Mouse (Mus musculus): Measurements from ENCODE around the gene Sh3bp5. TPM values are rescaled to one million over a fixed set of nuclear protein-coding genes. Genes with fewer than 3 reads are reported as not detected.

Gene Sh3bp5
- polyA plus RNA-seq, 1 experiment from 2014 or later, result 29.7 TPM

- peaks cover 23% of the 10 kb centered on the region for H3K36me3 ChIP-seq (replicated peaks; ENCODE audit: insufficient read depth, low read length)
- H3K4me1 ChIP-seq (ENCODE audit: insufficient read depth), result peaks cover 68% of the 10 kb centered on the region
- WGBS (ENCODE audit: insufficient replicate concordance), result 33% methylated on average over 8 of the region's 8 CpGs
- DNase-seq (peak; percentile 50), ATAC-seq (peak; percentile 60)
- H3K4me3 ChIP-seq (ENCODE audit: low read depth, low read length), result no peak overlapping the region
- no peak for TF ChIP-seq CTCF (IDR thresholded peaks at IDR 0.05; ENCODE audit: low read depth)
- TF ChIP-seq EP300 (IDR thresholded peaks at IDR 0.05; ENCODE audit: low read depth), result peak; percentile 77
- peak overlapping the region; percentile 57 for H3K27ac ChIP-seq (ENCODE audit: low read depth)
- H3K27me3 ChIP-seq (ENCODE audit: insufficient read depth, low read length), result no peaks in the 10 kb centered on the region
- no peak overlapping the region for H3K9ac ChIP-seq (replicated peaks)
- no peaks in the 10 kb centered on the region for H3K9me3 ChIP-seq (ENCODE audit: low read length)
- H3K4me2 ChIP-seq (ENCODE audit: low read depth, low read length), result peak overlapping the region; percentile 40
Observed at GRCm38 (mm10) chr14:31403995-31404394, 31.9 kb downstream of the Sh3bp5 start.

- Histone ChIP-seq H3K27ac (ENCODE audit: low read depth) (peak overlapping the region; percentile 57), H3K9ac (replicated peaks) (no peak overlapping the region), H3K36me3 (replicated peaks; ENCODE audit: insufficient read depth, low read length) (peaks cover 24% of the 10 kb centered on the region), H3K9me3 (ENCODE audit: low read length) (no peaks in the 10 kb centered on the region), H3K4me1 (ENCODE audit: insufficient read depth) (peaks cover 64% of the 10 kb centered on the region), H3K4me3 (ENCODE audit: low read depth, low read length) (no peak overlapping the region), H3K4me2 (ENCODE audit: low read depth, low read length) (peak overlapping the region; percentile 40), H3K27me3 (ENCODE audit: insufficient read depth, low read length) (no peaks in the 10 kb centered on the region)
- DNase-seq (no peak), ATAC-seq (no peak)
- WGBS (ENCODE audit: insufficient replicate concordance), result 67% methylated on average over 9 of the region's 9 CpGs
- TF ChIP-seq EP300 (IDR thresholded peaks at IDR 0.05; ENCODE audit: low read depth) (no peak), CTCF (IDR thresholded peaks at IDR 0.05; ENCODE audit: low read depth) (no peak)
Observed at GRCm38 (mm10) chr14:31403556-31403955, 32.3 kb downstream of the Sh3bp5 start.

- Histone ChIP-seq H3K27me3 (ENCODE audit: insufficient read depth, low read length) (no peaks in the 10 kb centered on the region), H3K27ac (ENCODE audit: low read depth) (peak overlapping the region; percentile 46), H3K4me2 (ENCODE audit: low read depth, low read length) (no peak overlapping the region), H3K4me3 (ENCODE audit: low read depth, low read length) (no peak overlapping the region), H3K4me1 (ENCODE audit: insufficient read depth) (peaks cover 58% of the 10 kb centered on the region), H3K36me3 (replicated peaks; ENCODE audit: insufficient read depth, low read length) (peaks cover 26% of the 10 kb centered on the region), H3K9me3 (ENCODE audit: low read length) (no peaks in the 10 kb centered on the region), H3K9ac (replicated peaks) (no peak overlapping the region)
- 41% methylated on average over 5 of the region's 5 CpGs for WGBS (ENCODE audit: insufficient replicate concordance)
- ATAC-seq (no peak), DNase-seq (no peak)
- TF ChIP-seq CTCF (IDR thresholded peaks at IDR 0.05; ENCODE audit: low read depth) (no peak), EP300 (IDR thresholded peaks at IDR 0.05; ENCODE audit: low read depth) (no peak)
Observed at GRCm38 (mm10) chr14:31402693-31403092, 33.2 kb downstream of the Sh3bp5 start.

GRCm38 (mm10) chr14:31401918-31402427 is 33.9 kb downstream of the Sh3bp5 start:
- Histone ChIP-seq H3K4me1 (ENCODE audit: insufficient read depth) (peaks cover 57% of the 10 kb centered on the region), H3K36me3 (replicated peaks; ENCODE audit: insufficient read depth, low read length) (peaks cover 22% of the 10 kb centered on the region), H3K9ac (replicated peaks) (no peak overlapping the region), H3K27ac (ENCODE audit: low read depth) (peak overlapping the region; percentile 46), H3K4me2 (ENCODE audit: low read depth, low read length) (no peak overlapping the region), H3K27me3 (ENCODE audit: insufficient read depth, low read length) (no peaks in the 10 kb centered on the region), H3K9me3 (ENCODE audit: low read length) (no peaks in the 10 kb centered on the region), H3K4me3 (ENCODE audit: low read depth, low read length) (no peak overlapping the region)
- WGBS (ENCODE audit: insufficient replicate concordance), result 55% methylated on average over 6 of the region's 6 CpGs
- DNase-seq, result no peak
- ATAC-seq, result peak; percentile 26; the same call in 1 of the 2 replicates
- no peak for TF ChIP-seq EP300 (IDR thresholded peaks at IDR 0.05; ENCODE audit: low read depth)
- no peak for TF ChIP-seq CTCF (IDR thresholded peaks at IDR 0.05; ENCODE audit: low read depth)

- DNase-seq, result no peak
- TF ChIP-seq EP300 (IDR thresholded peaks at IDR 0.05; ENCODE audit: low read depth) (no peak), CTCF (IDR thresholded peaks at IDR 0.05; ENCODE audit: low read depth) (no peak)
- Histone ChIP-seq H3K4me2 (ENCODE audit: low read depth, low read length) (no peak overlapping the region), H3K4me3 (ENCODE audit: low read depth, low read length) (no peak overlapping the region), H3K27ac (ENCODE audit: low read depth) (peak overlapping the region; percentile 46; the same call in 1 of the 2 replicates), H3K4me1 (ENCODE audit: insufficient read depth) (peaks cover 54% of the 10 kb centered on the region), H3K9ac (replicated peaks) (peak overlapping the region; percentile 23; the same call in 1 of the 2 replicates), H3K27me3 (ENCODE audit: insufficient read depth, low read length) (no peaks in the 10 kb centered on the region), H3K36me3 (replicated peaks; ENCODE audit: insufficient read depth, low read length) (peaks cover 19% of the 10 kb centered on the region), H3K9me3 (ENCODE audit: low read length) (no peaks in the 10 kb centered on the region)
- ATAC-seq, result no peak
- 60% methylated on average over 11 of the region's 11 CpGs for WGBS (ENCODE audit: insufficient replicate concordance)
Observed at GRCm38 (mm10) chr14:31400896-31401295, 35.0 kb downstream of the Sh3bp5 start.

GRCm38 (mm10) chr14:31400246-31400645 is 35.6 kb downstream of the Sh3bp5 start:
- 87% methylated on average over 7 of the region's 7 CpGs for WGBS (ENCODE audit: insufficient replicate concordance)
- H3K9ac ChIP-seq (replicated peaks), result no peak overlapping the region

More at GRCm38 (mm10) chr14:31400246-31400645, 35.6 kb downstream of the Sh3bp5 start:
- ATAC-seq (no peak), DNase-seq (no peak)
- Histone ChIP-seq H3K4me1 (ENCODE audit: insufficient read depth) (peaks cover 54% of the 10 kb centered on the region), H3K27me3 (ENCODE audit: insufficient read depth, low read length) (no peaks in the 10 kb centered on the region), H3K4me2 (ENCODE audit: low read depth, low read length) (no peak overlapping the region), H3K4me3 (ENCODE audit: low read depth, low read length) (no peak overlapping the region), H3K27ac (ENCODE audit: low read depth) (0 out of 2 replicates have a peak overlapping the region, but pooled peaks have one; percentile 46), H3K36me3 (replicated peaks; ENCODE audit: insufficient read depth, low read length) (peaks cover 22% of the 10 kb centered on the region), H3K9me3 (ENCODE audit: low read length) (no peaks in the 10 kb centered on the region)
- TF ChIP-seq CTCF (IDR thresholded peaks at IDR 0.05; ENCODE audit: low read depth) (no peak), EP300 (IDR thresholded peaks at IDR 0.05; ENCODE audit: low read depth) (no peak)

Measured in liver, postnatal 0 days (tissue).